Mouse (Mus musculus): ENCODE data around the gene Snx6. TPM values are rescaled to one million over a fixed set of nuclear protein-coding genes. Genes with fewer than 3 reads are reported as not detected.

Gene Snx6
- total RNA-seq (2014; rRNA removed) (55.4 and 57.6 TPM in 2 replicates), polyA plus RNA-seq (2015; fragmentation: Nextera tagmentation; extraction: Ambion mirVana) (141 and 150 TPM in 2 replicates)

- Histone ChIP-seq H3K9ac (replicated peaks; ENCODE audit: low read length) (peak within 1 kb of the TSS; percentile 99), H3K4me3 (ENCODE audit: low read length) (peak within 1 kb of the TSS; percentile 99), H3K27ac (peak within 1 kb of the TSS; percentile 86), H3K27me3 (ENCODE audit: insufficient read depth, low read length) (no peaks in the 10 kb centered on the region), H3K4me2 (ENCODE audit: low read depth, low read length) (peak within 1 kb of the TSS; percentile 64), H3K9me3 (ENCODE audit: low read length) (no peaks in the 10 kb centered on the region), H3K36me3 (ENCODE audit: insufficient read depth, low read length) (peaks cover 4% of the 10 kb centered on the region; the same call in 1 of the 2 replicates), H3K4me1 (ENCODE audit: insufficient read depth, low read length) (0 out of 2 replicates have a peak, but pooled peaks cover 6% of the 10 kb centered on the region)
- TF ChIP-seq CTCF (IDR thresholded peaks at IDR 0.05; ENCODE audit: low read depth) = no peak
- DNase-seq (ENCODE audit: low spot score) (peak; percentile 95), ATAC-seq (peak; percentile 96)
- WGBS = under 1% methylated on average over 51 of the region's 76 CpGs
Observed at GRCm38 (mm10) chr12:54795153-54795998, at the start of gene Snx6. TSS of gene Snx6 (minus strand) at chr12:54795703.

GRCm38 (mm10) chr12:54844415-54844814, 48.9 kb upstream of the Snx6 start:
- no peak for DNase-seq (ENCODE audit: low spot score)
- no peak for ATAC-seq
- no peaks in the 10 kb centered on the region for H3K4me1 ChIP-seq (ENCODE audit: insufficient read depth, low read length)
- no peak for TF ChIP-seq CTCF (IDR thresholded peaks at IDR 0.05; ENCODE audit: low read depth)
- no peaks in the 10 kb centered on the region for H3K9me3 ChIP-seq (ENCODE audit: low read length)
- H3K9ac ChIP-seq (replicated peaks; ENCODE audit: low read length) = no peak overlapping the region
- no peak overlapping the region for H3K4me2 ChIP-seq (ENCODE audit: low read depth, low read length)
- H3K27ac ChIP-seq = no peak overlapping the region
- no peaks in the 10 kb centered on the region for H3K27me3 ChIP-seq (ENCODE audit: insufficient read depth, low read length)
- H3K36me3 ChIP-seq (ENCODE audit: insufficient read depth, low read length) = no peaks in the 10 kb centered on the region
- no peak overlapping the region for H3K4me3 ChIP-seq (ENCODE audit: low read length)

DNA sequence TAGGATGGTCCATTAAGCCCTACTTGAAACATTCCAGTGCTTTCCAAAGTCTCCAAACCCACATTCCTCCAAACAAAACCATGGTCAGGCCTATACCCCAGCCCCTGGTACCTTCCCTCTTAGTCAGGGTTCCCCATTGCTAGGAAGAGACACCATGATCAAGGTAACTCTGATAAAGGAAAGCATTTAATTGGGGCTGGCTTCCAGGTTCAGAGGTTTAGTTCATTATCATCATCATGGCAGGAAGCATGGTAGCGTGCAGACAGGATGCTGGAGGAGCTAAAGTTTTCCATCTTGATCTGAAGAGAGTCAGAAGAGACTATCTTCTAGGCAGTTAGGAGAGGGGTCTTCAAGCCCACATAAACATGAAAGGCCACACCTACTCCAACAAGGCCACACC, 46.1 kb upstream of the Snx6 start:
- no peaks in the 10 kb centered on the region for H3K4me1 ChIP-seq (ENCODE audit: insufficient read depth, low read length)
- 94% methylated on average over 1 of the region's 1 CpGs for WGBS
- H3K27ac ChIP-seq = no peak overlapping the region
- H3K36me3 ChIP-seq (ENCODE audit: insufficient read depth, low read length) = no peaks in the 10 kb centered on the region
- H3K9ac ChIP-seq (replicated peaks; ENCODE audit: low read length) = no peak overlapping the region
- no peaks in the 10 kb centered on the region for H3K9me3 ChIP-seq (ENCODE audit: low read length)
- TF ChIP-seq CTCF (IDR thresholded peaks at IDR 0.05; ENCODE audit: low read depth) = no peak
- no peak overlapping the region for H3K4me2 ChIP-seq (ENCODE audit: low read depth, low read length)
- no peak overlapping the region for H3K4me3 ChIP-seq (ENCODE audit: low read length)
- ATAC-seq (no peak), DNase-seq (ENCODE audit: low spot score) (no peak)
- H3K27me3 ChIP-seq (ENCODE audit: insufficient read depth, low read length) = no peaks in the 10 kb centered on the region

- 83% methylated on average over 2 of the region's 2 CpGs for whole genome bisulfite sequencing
Observed at GRCm38 (mm10) chr12:54839815-54840214, 44.3 kb upstream of the Snx6 start.

GRCm38 (mm10) chr12:54838931-54839330, 43.4 kb upstream of the Snx6 start:
- Histone ChIP-seq H3K27ac (no peak overlapping the region), H3K36me3 (ENCODE audit: insufficient read depth, low read length) (no peaks in the 10 kb centered on the region), H3K4me2 (ENCODE audit: low read depth, low read length) (no peak overlapping the region), H3K9me3 (ENCODE audit: low read length) (no peaks in the 10 kb centered on the region), H3K4me3 (ENCODE audit: low read length) (no peak overlapping the region), H3K4me1 (ENCODE audit: insufficient read depth, low read length) (0 out of 2 replicates have a peak, but pooled peaks cover 6% of the 10 kb centered on the region), H3K9ac (replicated peaks; ENCODE audit: low read length) (no peak overlapping the region), H3K27me3 (ENCODE audit: insufficient read depth, low read length) (no peaks in the 10 kb centered on the region)
- no peak for DNase-seq (ENCODE audit: low spot score)
- no peak for TF ChIP-seq CTCF (IDR thresholded peaks at IDR 0.05; ENCODE audit: low read depth)
- no peak for ATAC-seq

More at GRCm38 (mm10) chr12:54839815-54840214, 44.3 kb upstream of the Snx6 start:
- no peak for TF ChIP-seq CTCF (IDR thresholded peaks at IDR 0.05; ENCODE audit: low read depth)
- no peak for DNase-seq (ENCODE audit: low spot score)
- no peak overlapping the region for H3K4me3 ChIP-seq (ENCODE audit: low read length)
- H3K9me3 ChIP-seq (ENCODE audit: low read length) = no peaks in the 10 kb centered on the region
- H3K4me2 ChIP-seq (ENCODE audit: low read depth, low read length) = no peak overlapping the region
- no peak overlapping the region for H3K27ac ChIP-seq
- no peaks in the 10 kb centered on the region for H3K27me3 ChIP-seq (ENCODE audit: insufficient read depth, low read length)
- ATAC-seq = no peak
- no peak overlapping the region for H3K9ac ChIP-seq (replicated peaks; ENCODE audit: low read length)
- H3K36me3 ChIP-seq (ENCODE audit: insufficient read depth, low read length) = no peaks in the 10 kb centered on the region
- H3K4me1 ChIP-seq (ENCODE audit: insufficient read depth, low read length) = 0 out of 2 replicates have a peak, but pooled peaks cover 3% of the 10 kb centered on the region

DNA sequence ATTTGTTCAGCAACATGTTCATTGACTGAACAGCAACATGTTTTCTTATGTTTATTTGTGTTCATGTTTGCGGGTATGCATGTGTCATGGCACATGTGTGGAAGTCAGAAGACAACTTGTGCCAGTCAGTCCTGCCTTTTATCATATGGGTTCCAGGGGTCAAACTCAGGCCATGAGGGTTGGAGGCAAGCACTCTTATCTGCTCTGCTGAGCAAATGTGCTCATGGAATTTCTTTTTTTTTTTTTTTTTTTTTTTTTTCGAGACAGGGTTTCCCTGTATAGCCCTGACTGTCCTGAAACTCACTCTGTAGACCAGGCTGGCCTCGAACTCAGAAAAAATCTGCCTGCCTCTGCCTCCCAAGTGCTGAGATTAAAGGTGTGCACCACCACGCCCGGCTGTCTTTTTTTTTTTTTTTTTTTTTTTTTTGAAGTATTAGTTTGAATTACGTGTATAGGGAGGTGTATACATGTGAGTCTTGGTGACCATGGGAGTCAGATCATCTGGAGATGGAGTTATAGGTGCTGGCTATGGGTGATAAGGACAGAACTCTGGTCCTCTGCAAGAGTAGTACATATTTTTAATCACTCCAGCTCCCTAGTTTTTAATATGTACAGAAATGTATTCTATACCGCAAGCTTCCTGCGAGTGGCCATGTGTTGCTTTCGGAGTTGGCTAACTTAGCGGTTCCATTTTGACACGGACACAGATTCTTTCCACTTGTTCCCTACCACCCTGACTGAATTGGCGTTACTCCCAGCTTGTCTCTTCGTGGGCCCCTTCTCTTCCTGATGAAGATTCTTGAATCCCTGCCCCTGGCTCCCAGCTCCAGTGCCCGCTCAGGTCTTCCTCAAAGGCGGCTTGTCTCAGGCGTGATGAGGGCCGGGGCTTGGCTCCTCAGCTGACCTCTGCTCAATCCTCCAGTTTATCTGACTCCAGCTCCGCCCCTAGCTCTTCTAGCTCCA, 40.4 kb upstream of the Snx6 start:
- DNase-seq (ENCODE audit: low spot score) (peak; percentile 3), ATAC-seq (no peak)
- no peak overlapping the region for H3K4me3 ChIP-seq (ENCODE audit: low read length)
- no peak overlapping the region for H3K9ac ChIP-seq (replicated peaks; ENCODE audit: low read length)
- TF ChIP-seq CTCF (IDR thresholded peaks at IDR 0.05; ENCODE audit: low read depth) = no peak
- peak overlapping the region; percentile 50; the same call in 1 of the 2 replicates for H3K4me2 ChIP-seq (ENCODE audit: low read depth, low read length)
- 68% methylated on average over 18 of the region's 18 CpGs for WGBS
- no peaks in the 10 kb centered on the region for H3K9me3 ChIP-seq (ENCODE audit: low read length)
- no peak overlapping the region; the same call in 1 of the 2 replicates for H3K27ac ChIP-seq
- no peaks in the 10 kb centered on the region for H3K36me3 ChIP-seq (ENCODE audit: insufficient read depth, low read length)
- H3K4me1 ChIP-seq (ENCODE audit: insufficient read depth, low read length) = 0 out of 2 replicates have a peak, but pooled peaks cover 6% of the 10 kb centered on the region
- no peaks in the 10 kb centered on the region for H3K27me3 ChIP-seq (ENCODE audit: insufficient read depth, low read length)

Data from hindbrain, postnatal 0 days (tissue).